Mouse (Mus musculus) stomach, embryonic 14.5 days (tissue): Measurements from ENCODE around the gene Pomp. TPM values are rescaled to one million over a fixed set of nuclear protein-coding genes. Genes with fewer than 3 reads are reported as not detected.

ENCODE experiments used
- ATAC-seq: fragments of 200-750 bp; cut with Nextera tagmentation; 2 replicates; pipeline ENCODE4 v1.8.0; 2017; ENCODE audit warnings: low read depth, moderate TSS enrichment; ENCODE audit not compliant: insufficient number of reproducible peaks, insufficient read depth, low FRiP score
- H3K27ac ChIP-seq: fragments of 300-500 bp; sonication (generic); 2 replicates; pipeline ENCODE4 v1.5.1; 2014; ENCODE audit warnings: mild to moderate bottlenecking, low read length, moderate library complexity, mixed read lengths
- H3K27me3 ChIP-seq: fragments of 300-500 bp; sonication (generic); 2 replicates; pipeline ENCODE4 v1.6.1; 2014; ENCODE audit warnings: low read length, control low read depth, mixed read lengths; ENCODE audit not compliant: control insufficient read depth, insufficient read depth
- H3K36me3 ChIP-seq: fragments of 300-500 bp; sonication (generic); 2 replicates; pipeline ENCODE4 v1.6.1; 2014; ENCODE audit warnings: mild to moderate bottlenecking, control low read depth, low read length, moderate library complexity, mixed read lengths; ENCODE audit not compliant: control insufficient read depth, insufficient read depth
- H3K4me1 ChIP-seq: fragments of 300-500 bp; sonication (generic); 2 replicates; pipeline ENCODE4 v1.6.1; 2014; ENCODE audit warnings: low read length, control low read depth, mixed read lengths; ENCODE audit not compliant: control insufficient read depth, insufficient read depth
- H3K4me2 ChIP-seq: fragments of 300-500 bp; sonication (generic); replicated peaks from 2 replicates; pipeline ENCODE4 v1.6.1; 2014; ENCODE audit warnings: low read depth, low read length, control low read depth
- H3K4me3 ChIP-seq: fragments of 300-500 bp; sonication (generic); 2 replicates; pipeline ENCODE4 v1.5.1; 2014; ENCODE audit warnings: low read depth, low read length, control low read depth
- H3K9ac ChIP-seq: fragments of 300-500 bp; sonication (generic); replicated peaks from 2 replicates; pipeline ENCODE4 v1.6.1; 2014; ENCODE audit warnings: low read depth, mild to moderate bottlenecking, control low read depth, low read length, moderate library complexity, mixed read lengths
- H3K9me3 ChIP-seq: fragments of 300-500 bp; sonication (generic); 2 replicates; pipeline ENCODE4 v1.6.1; 2016; ENCODE audit warnings: low read depth, low read length, control low read depth; ENCODE audit not compliant: control insufficient read depth
- WGBS: fragments of 180-500 bp; shearing (Covaris S2); extraction: QIAGEN DNeasy Blood & Tissue Kit; methylation state at CpG from one replicate; pipeline ENCODE4 v1.1.7; 2014; 5-methylcytosine and 5-hydroxymethylcytosine counted together
- polyA plus RNA-seq: library from polyadenylated mRNA; unstranded; fragments of >200 nt; fragmentation: Nextera tagmentation; extraction: Ambion mirVana; gene quantifications from 2 replicates; pipeline ENCODE4 v1.2.1, GENCODE M21; 2014

Pomp gene
- polyA plus RNA-seq, 1 experiment from 2014 or later = 445 TPM

- no peak overlapping the region for H3K9ac ChIP-seq
- no peaks in the 10 kb centered on the region for H3K27me3 ChIP-seq
- no peak overlapping the region for H3K4me2 ChIP-seq
- H3K4me1 ChIP-seq = peaks cover 15% of the 10 kb centered on the region
- 84% methylated on average over 13 of the region's 13 CpGs for WGBS
- H3K9me3 ChIP-seq = no peaks in the 10 kb centered on the region
- H3K4me3 ChIP-seq = no peak overlapping the region
- no peak overlapping the region for H3K27ac ChIP-seq
- no peak for ATAC-seq
- no peaks in the 10 kb centered on the region for H3K36me3 ChIP-seq
Observed at GRCm38 (mm10) chr5:147824021-147824605, 36.1 kb upstream of the Pomp start.

DNA sequence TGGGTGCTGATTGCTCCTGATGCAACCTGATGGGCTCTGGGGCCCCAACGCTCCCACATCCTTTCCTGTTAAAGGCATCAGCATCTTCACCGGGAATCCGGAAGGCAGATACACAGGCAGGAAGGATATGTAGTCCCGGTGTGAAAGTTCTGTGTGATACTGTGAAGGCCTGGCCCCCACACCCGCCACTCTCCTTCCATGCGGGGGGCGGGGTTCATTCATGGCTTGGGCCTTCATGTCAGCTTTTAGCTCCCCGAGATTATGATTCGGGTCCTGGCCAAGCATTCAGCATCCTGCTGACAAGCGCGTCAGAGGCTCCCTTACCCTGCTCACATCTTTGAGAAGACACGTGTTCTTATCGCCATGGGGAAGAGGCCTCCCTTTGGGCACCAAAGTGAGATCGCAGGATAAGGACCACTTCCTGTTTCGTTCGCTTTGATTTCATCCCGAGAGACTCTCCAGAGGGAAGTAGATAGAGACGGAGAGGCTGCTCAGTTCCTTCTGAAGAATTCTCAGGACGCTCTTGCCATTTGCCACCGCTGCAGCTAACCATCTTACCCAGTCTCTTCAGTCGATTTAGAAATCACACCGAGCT lies 34.8 kb upstream of the Pomp start:
- peak; percentile 16; the same call in 1 of the 2 replicates for ATAC-seq
- WGBS = 30% methylated on average over 22 of the region's 22 CpGs
- H3K27ac ChIP-seq = peak overlapping the region; percentile 68; the same call in 1 of the 2 replicates
- H3K4me2 ChIP-seq = peak overlapping the region; percentile 24
- H3K9ac ChIP-seq = no peak overlapping the region
- no peaks in the 10 kb centered on the region for H3K27me3 ChIP-seq
- no peaks in the 10 kb centered on the region for H3K36me3 ChIP-seq
- no peak overlapping the region for H3K4me3 ChIP-seq
- peaks cover 15% of the 10 kb centered on the region for H3K4me1 ChIP-seq
- H3K9me3 ChIP-seq = no peaks in the 10 kb centered on the region

- peak; percentile 44; the same call in 1 of the 2 replicates for ATAC-seq
- H3K36me3 ChIP-seq = no peaks in the 10 kb centered on the region
- H3K9ac ChIP-seq = no peak overlapping the region
- 23% methylated on average over 9 of the region's 9 CpGs for WGBS
- H3K27me3 ChIP-seq = no peaks in the 10 kb centered on the region
- H3K4me2 ChIP-seq = peak overlapping the region; percentile 24
- no peaks in the 10 kb centered on the region for H3K9me3 ChIP-seq
- H3K4me3 ChIP-seq = no peak overlapping the region
- peaks cover 15% of the 10 kb centered on the region for H3K4me1 ChIP-seq
- peak overlapping the region; percentile 68; the same call in 1 of the 2 replicates for H3K27ac ChIP-seq
Observed at GRCm38 (mm10) chr5:147826091-147826490, 34.2 kb upstream of the Pomp start.

DNA sequence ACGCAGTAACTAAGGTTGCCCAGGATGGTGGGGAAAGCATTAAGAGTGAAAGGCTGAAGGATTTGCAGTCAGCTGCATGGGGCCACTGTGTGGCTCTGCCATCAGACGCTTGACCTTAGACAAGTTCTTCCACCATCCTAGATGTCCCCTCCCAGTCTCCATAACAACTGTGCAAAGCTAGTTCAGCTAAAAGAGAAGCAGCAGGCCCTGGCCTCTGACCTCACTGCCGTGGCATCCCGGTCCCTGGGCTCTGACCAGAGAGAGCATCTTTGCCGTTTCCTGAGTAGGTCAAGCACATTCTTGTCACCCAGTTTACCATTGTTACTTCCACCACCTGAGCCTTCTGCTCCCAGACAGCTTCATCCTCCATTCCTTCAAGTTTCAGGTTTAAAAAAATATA lies 33.7 kb upstream of the Pomp start:
- Histone ChIP-seq H3K4me3 (no peak overlapping the region), H3K27ac (no peak overlapping the region), H3K4me1 (peaks cover 15% of the 10 kb centered on the region), H3K9me3 (no peaks in the 10 kb centered on the region), H3K9ac (no peak overlapping the region), H3K27me3 (no peaks in the 10 kb centered on the region), H3K4me2 (peak overlapping the region; percentile 13; the same call in 1 of the 2 replicates), H3K36me3 (no peaks in the 10 kb centered on the region)
- peak; percentile 9; the same call in 1 of the 2 replicates for ATAC-seq
- WGBS = 27% methylated on average over 5 of the region's 5 CpGs

DNA sequence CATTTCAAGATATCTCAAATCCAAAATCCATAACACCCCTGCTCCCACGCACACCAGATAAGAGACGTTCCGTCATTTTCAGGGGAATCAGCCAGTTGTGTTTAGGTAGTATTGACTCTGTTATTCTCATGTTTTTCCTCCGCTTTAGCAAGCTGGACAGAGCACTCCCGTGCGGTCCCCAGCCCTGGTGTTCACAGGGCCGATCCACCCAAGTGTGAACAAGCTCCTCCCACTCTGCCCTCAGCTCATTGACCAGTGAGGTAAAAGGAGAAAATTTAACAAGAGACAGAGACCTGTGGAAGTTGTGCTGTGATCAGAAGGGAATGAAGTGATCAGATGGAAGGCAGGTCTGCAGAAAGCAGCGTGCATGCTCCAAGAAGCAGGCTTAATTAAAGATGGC lies 31.4 kb upstream of the Pomp start:
- Histone ChIP-seq H3K27ac (no peak overlapping the region), H3K4me3 (no peak overlapping the region), H3K27me3 (no peaks in the 10 kb centered on the region), H3K36me3 (no peaks in the 10 kb centered on the region), H3K4me1 (peaks cover 15% of the 10 kb centered on the region), H3K9me3 (no peaks in the 10 kb centered on the region), H3K9ac (no peak overlapping the region), H3K4me2 (no peak overlapping the region)
- WGBS = 84% methylated on average over 8 of the region's 8 CpGs
- ATAC-seq = no peak

DNA sequence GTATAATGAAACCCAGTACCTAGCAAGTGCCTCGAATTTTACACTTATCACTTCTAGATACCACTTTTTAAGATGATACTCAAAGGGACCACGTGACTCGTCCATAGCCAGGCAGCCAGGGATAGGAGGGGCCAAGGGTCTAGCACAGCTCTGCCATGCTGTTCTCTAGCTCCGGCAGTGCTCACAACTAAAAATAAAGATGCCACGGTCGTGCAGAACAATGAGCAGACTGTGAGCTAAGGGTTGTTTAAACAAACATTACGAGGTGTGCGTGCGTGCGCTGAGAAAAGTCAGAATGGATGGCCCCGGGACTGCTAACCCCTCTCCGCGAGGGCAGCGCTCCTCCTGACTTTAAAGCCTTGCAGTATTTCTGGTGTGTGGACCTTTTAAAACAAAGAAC lies 27.4 kb upstream of the Pomp start:
- H3K4me3 ChIP-seq = no peak overlapping the region
- 25% methylated on average over 14 of the region's 14 CpGs for WGBS
- no peak overlapping the region for H3K9ac ChIP-seq
- ATAC-seq = no peak
- H3K4me2 ChIP-seq = no peak overlapping the region
- H3K9me3 ChIP-seq = no peaks in the 10 kb centered on the region
- H3K27me3 ChIP-seq = no peaks in the 10 kb centered on the region
- no peak overlapping the region for H3K27ac ChIP-seq
- no peaks in the 10 kb centered on the region for H3K36me3 ChIP-seq
- H3K4me1 ChIP-seq = 0 out of 2 replicates have a peak, but pooled peaks cover 3% of the 10 kb centered on the region

DNA sequence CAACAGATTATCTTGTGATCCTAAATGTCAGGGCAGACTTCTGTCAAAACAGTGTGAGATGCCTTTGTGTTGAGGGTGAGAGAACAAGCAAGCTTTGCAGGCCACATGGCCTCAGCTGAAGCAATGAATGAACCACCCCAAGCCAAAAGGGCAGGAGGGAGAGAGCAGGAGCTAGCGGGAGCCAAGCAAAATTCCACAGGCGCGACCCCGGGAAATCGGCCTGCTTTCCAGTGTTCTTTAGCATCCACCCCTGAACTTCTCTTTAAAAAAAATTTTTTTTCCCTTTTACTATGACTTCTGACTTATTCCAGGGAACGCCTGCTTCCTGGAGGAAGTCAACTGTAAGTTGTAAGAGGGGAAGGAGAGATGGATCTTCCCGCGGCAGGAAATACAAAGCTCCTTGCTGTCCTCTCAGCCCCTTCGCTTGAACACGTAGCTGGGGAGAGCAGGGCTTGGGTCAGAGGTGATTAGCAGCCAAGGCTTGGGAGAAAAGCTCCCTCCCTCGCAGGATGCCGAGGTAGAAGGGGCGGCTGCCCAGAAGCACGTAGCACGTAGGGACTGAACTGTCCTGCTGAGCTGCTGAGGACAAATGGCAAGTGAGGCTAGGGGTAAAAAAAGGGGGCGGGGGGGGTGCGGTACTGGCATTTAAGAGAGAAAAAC lies 25.3 kb upstream of the Pomp start:
- no peak for ATAC-seq
- H3K36me3 ChIP-seq = no peaks in the 10 kb centered on the region
- WGBS = 15% methylated on average over 17 of the region's 17 CpGs
- 0 out of 2 replicates have a peak, but pooled peaks cover 3% of the 10 kb centered on the region for H3K4me1 ChIP-seq
- no peaks in the 10 kb centered on the region for H3K27me3 ChIP-seq
- no peak overlapping the region for H3K9ac ChIP-seq
- H3K4me2 ChIP-seq = no peak overlapping the region
- H3K9me3 ChIP-seq = no peaks in the 10 kb centered on the region
- no peak overlapping the region for H3K4me3 ChIP-seq
- H3K27ac ChIP-seq = no peak overlapping the region

DNA sequence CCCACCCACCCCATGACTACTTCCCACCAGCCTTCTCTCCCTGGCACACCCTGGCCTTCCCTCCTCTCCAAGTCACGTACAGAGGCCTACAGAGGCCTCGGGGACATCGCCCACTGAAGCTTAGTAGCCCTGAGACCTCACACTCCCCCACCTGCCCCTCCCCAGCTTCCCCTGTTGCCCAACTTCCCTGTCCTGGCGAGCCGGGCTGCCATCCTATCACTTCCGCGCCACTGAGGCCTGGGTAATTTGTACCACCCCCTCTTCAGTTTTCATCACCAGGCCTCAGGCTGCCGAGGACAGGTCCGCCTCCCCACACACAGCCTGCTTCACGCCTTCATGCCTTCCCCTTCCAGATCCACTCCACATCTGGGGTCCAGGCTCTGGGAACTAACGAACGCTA lies 20.8 kb upstream of the Pomp start:
- H3K4me2 ChIP-seq = no peak overlapping the region
- H3K27me3 ChIP-seq = no peaks in the 10 kb centered on the region
- no peaks in the 10 kb centered on the region for H3K9me3 ChIP-seq
- no peak overlapping the region for H3K9ac ChIP-seq
- no peaks in the 10 kb centered on the region for H3K36me3 ChIP-seq
- H3K27ac ChIP-seq = no peak overlapping the region
- no peak for ATAC-seq
- 0 out of 2 replicates have a peak, but pooled peaks cover 3% of the 10 kb centered on the region for H3K4me1 ChIP-seq
- WGBS = 82% methylated on average over 12 of the region's 12 CpGs
- no peak overlapping the region for H3K4me3 ChIP-seq
